Mouse (Mus musculus): Measurements from ENCODE around the gene Tinagl1.

Tinagl1 gene

DNA sequence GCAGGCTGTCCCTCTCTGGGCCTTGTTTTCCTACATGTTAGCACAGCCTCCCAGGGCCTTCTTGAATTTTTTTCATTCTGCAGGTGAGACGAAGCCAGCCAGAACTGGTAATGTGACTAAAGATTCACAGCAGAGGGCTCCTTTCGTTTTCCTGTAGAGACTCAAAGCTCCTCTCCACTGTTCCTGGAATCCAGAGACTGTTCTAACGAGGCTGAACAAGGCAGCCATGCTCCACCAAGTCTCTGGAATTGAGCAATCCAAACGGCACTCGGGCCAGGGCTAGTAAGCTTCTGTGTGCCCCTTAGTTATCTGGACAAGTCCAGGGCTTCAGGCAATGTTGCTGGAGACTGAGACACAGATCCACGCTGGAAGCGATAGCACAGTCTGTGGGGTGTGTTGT, 2.6 kb upstream of the Tinagl1 start:
- no peak for DNase-seq (ENCODE audit: low spot score in 2 of 2)

- no peak for DNase-seq (ENCODE audit: low spot score in 2 of 2)
Measured at GRCm38 (mm10) chr4:130177087-130177486, 2.2 kb upstream of the Tinagl1 start.

DNA sequence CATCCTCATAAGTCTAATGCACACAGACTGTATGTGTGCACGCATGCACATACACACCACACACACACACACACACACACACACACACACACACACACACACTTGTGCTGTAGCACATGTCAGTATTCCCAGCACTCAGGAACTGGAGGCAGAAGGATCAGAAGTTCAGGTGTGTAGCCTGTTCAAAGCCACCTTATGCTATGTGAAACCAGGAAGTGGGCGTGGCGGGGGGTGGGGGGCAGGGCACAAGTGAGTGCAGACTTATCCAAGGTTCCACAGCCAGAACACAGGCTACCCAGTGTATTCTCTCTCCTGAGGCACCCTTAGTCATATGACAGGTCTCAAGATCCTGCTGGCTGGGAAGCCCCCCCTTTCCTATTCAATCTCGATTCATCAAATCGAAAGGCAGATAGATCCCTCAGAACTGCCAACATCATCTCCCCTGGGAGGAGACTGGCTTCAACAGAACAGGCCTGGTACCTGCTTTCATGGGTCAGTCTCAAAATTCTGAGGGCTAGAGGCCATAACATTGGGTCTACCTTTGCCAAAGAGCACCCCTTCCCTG, 1.3 kb upstream of the Tinagl1 start:
- DNase-seq (ENCODE audit: low spot score in 2 of 2): no peak

DNA sequence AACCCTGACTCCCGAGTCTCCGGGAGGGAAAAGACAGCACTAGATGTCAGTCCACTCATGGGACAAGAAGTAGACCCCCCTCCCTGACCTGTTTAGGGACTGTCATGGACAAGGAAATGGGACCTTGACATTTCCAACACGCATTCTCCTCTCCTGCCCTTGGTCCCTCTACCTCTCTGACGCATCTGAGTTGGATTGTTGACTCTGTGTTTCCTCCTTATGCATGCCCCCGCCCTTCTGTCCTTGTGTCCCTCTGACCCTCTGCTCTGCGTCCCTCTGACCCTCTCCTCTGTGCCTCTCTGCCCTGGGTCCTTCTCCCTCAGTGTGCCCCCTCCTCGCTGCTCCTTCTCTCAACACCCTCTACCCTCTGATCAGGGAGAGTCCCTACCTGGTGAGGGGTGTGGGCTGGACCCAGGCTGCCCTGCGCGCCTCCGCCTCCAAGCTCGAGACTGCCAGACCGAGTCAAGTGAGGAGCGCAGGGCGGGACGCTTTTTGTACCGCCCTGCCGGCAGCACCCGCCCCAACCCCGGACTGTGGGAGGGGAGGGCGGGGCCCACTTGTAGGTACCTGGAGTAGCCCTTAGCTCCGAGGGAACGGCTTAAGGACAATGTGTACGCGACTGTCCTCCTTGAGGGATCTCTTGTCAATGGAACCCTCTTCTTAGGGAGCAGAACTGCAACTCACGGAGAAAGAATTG, 439 bp downstream of the Tinagl1 start:
- no peak for DNase-seq (ENCODE audit: low spot score in 2 of 2)

DNA sequence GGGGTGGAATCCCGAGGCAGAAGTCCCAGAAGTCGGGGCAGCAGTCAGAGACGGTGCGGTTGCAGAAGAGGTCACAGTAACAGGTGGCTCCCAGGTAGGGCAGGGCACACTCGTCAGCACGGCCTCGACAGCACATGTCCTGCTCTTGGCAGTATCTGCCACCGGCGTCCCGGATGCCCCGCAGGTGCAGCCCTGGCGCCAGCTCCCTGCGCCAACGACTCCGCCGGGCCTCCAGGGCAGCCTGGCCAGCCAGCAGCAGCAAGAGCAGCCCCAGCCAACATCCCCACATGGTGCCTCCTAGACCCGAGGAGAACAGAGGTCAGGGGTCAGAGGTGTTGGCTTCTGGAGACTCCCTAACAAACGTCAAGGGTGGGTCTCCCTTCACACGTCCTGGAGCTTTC, 1.0 kb downstream of the Tinagl1 start:
- DNase-seq (ENCODE audit: low spot score in 2 of 2): no peak

DNA sequence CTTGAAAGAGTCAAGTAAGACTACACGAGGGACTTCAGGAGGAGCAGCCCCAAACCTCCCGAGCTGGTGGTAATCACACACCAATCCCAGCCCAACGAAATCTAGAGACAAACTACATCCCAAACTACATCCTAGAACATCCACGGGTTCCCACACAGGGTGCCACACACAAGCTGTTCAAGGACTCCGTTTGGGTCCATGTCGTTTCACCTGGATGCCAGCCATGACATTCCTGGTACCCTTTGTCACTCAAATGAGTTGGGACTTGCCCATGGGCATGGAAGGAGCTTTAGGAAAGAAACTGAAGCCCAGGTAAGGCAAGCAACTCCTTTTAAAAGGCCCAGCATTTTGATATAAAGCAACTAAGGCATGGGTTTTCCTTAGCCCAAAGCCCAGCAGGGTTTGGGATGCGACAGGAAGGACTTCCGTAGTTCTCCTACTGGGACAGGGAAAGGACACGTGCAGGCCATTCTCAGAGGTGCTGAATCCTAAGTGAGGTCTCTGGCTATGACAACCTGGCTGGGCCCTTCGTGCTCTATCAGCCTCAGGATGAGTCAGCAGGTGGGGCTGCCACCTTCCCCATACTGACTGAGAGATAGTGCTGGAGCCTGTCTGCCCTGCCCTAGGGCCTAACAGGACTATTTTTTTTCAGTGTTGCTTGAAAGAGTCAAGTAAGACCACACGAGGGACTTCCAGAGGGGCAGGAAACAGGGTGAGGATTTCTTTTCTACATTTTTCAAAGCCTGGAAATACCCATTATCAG, 1.7 kb downstream of the Tinagl1 start:
- no peak for DNase-seq (ENCODE audit: low spot score in 2 of 2)

- DNase-seq (ENCODE audit: low spot score in 2 of 2): no peak
Measured at GRCm38 (mm10) chr4:130171951-130172765, 2.8 kb downstream of the Tinagl1 start.

- DNase-seq (ENCODE audit: low spot score in 2 of 2): no peak
Measured at GRCm38 (mm10) chr4:130170362-130170761, 4.6 kb downstream of the Tinagl1 start.

- DNase-seq (ENCODE audit: low spot score in 2 of 2): no peak
Measured at GRCm38 (mm10) chr4:130169411-130169971, 5.4 kb downstream of the Tinagl1 start.

DNA sequence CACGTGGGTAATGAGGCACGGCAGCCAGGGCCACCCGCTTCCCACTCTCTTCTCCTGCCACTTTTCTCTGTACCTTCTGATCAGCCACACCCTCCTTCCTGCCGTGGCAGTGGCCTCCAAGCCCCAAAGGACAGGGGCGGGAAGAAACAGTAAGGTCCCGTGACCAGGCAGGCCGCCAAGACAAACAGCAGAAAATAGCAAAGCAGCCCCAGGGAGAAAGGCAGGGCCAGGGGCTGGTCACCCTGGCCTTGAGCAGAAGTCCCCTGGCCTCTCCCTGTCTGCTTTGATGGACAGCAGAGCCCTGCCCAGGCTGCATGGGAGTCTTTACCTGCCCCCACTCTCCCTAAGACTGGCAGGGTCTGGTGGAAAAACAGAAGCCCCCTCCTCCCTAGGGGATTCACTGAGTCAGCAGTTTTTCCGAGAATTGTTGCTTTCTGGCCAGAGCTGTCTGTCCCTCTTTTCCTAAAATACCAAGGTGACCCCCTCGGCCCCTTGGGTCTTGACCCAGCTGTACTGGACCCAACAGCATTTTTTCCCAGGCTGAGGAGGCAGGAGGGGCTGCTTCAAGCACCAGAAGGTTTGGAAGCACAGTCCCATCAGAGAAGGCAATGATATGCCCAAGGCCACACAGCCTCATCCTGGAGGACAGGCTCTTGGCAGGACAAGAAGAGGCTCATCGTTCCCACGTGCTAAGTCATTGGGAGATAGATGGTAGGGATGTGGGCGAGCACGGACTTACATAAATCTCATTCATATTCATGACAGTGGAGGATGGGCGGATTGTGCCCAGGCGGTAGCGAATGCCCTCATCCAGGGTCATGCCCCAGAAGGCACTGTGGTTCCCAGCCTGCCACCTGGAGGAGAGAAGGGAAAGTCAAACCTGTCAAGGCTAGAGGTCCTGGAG, 6.4 kb downstream of the Tinagl1 start:
- no peak for DNase-seq (ENCODE audit: low spot score in 2 of 2)

DNA sequence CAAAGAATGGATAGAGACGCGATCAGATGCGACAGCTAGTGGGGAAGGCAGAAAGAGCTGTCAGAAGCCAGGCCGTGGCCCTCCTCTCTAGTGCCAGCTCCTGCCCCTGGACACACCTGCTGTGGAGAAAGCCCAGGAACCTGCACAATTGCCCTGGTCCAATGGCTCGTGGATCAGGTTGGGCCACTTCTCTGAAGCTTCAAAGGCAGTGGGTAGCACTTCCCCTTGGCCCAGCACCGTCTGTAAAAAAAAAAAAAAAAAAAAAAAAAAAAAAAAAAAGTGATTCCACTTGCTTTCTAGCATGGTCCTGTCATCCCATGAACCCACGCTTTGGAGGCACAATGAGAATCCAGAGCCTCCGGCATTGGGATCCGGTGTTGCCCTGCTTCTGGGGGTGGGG, 7.1 kb downstream of the Tinagl1 start:
- DNase-seq (ENCODE audit: low spot score in 2 of 2): no peak

DNA sequence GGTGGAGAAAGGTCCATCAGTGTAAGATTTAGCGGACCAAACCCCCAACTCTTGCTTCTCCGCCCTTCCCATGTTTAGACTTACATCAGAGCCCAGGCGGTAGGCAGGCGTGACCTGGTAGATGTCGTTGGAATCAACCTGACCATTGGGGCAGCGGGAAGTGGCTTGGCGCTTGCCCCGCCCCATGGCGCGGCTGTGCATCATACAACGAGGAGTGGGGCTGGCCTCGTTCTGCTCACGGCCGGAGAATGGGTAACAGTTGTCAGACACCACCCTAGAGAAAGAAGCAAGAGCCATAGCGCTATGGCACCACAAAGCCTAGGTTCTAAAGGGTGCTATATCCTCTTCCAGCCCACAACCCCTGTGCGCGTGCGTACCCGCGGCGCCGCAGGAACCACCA, 7.6 kb downstream of the Tinagl1 start:
- DNase-seq (ENCODE audit: low spot score in 2 of 2): no peak

- DNase-seq (ENCODE audit: low spot score in 2 of 2): no peak
Measured at GRCm38 (mm10) chr4:130166592-130166991, 8.3 kb downstream of the Tinagl1 start.

GRCm38 (mm10) chr4:130166061-130166460, 8.9 kb downstream of the Tinagl1 start:
- no peak for DNase-seq (ENCODE audit: low spot score in 2 of 2)

DNA sequence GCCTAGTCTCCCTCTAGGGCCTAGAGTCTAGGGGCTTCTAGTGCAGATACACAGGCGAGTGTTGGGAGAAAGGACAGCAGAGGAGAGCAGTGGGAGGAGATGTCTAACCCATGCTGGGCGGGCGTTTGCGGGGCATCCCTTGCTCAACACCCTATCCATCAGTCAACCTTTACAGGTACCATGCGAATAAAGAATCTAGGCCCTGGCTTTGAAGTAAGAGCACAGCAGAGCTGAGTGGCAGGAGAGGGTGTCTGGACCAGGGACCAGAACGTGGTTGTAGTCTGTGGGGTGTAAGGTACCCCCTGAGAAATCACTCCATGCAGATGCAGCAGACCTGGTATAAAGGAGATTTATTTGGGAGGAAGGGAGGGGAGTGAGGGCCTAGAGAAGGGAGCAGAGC, 10.8 kb downstream of the Tinagl1 start:
- DNase-seq (ENCODE audit: low spot score in 2 of 2): no peak

GRCm38 (mm10) chr4:130163391-130163861, 11.5 kb downstream of the Tinagl1 start:
- no peak for DNase-seq (ENCODE audit: low spot score in 2 of 2)

DNA sequence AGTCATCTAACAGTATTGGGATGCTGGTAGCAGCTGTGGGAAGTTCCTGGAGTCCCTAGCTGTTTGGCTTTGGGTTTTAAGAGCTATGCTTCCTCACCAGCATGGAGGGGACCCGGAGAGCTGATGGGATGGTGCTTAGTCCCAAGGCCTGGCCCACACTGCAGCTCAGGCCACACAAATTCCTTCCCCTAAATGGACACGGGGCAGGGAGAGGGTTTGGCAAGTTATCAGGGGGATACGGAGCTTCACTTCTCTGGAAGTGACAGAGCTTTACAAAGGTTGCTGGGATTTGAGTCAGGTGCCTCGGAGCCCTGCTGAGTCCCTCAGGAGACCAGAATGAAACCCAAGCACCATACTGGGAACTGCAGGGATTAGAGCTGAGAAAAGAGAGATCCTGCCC, 13.6 kb downstream of the Tinagl1 start:
- no peak for DNase-seq (ENCODE audit: low spot score in 2 of 2)

- no peak for DNase-seq (ENCODE audit: low spot score in 2 of 2)
Measured at GRCm38 (mm10) chr4:130156812-130157371, 18.0 kb downstream of the Tinagl1 start.

- no peak for DNase-seq (ENCODE audit: low spot score in 2 of 2)
Measured at GRCm38 (mm10) chr4:130154250-130154649, 20.7 kb downstream of the Tinagl1 start.

DNA sequence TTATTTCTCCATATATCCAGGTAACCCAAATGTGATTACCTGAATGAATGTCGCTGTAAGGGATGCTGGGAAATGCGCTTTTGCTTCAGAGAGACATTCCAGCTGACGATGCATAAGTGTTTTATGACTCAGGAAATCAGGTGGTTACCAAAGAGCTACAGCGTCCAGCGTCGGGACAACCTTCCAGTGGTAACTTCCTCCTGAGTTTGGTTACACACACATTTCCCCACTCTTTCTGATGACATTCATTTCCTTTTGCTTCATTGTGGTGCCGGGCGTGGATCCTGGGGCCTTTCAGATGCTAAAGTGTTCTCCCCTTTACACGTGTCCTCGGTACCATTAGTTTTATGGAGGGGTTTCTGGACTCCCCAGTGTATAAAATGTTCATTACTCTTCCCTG, 26.5 kb downstream of the Tinagl1 start:
- DNase-seq (ENCODE audit: low spot score in 2 of 2): no peak

All from frontal cortex, postnatal 36 days (tissue).